Mouse (Mus musculus) small intestine, adult 2 months (tissue): ENCODE measurements at regions not wholly inside any gene's neighbourhood (a gene's known extent, or its start where the extent isn't known, plus 50 kb on each side); places are given as distances from the start of the nearest gene placed in this dataset.
"Not testable (repeated sequence)": the region's sequence is repeated elsewhere in the genome, so short reads cannot be mapped to it uniquely, and the experiment has no call there.

Experiments used
- CTCF ChIP-seq: fragments of 200-500 bp; IDR thresholded peaks from 2 replicates; pipeline ENCODE4 v1.5.1; 2012; ENCODE audit warnings: low read depth, mild to moderate bottlenecking, control low read depth, inconsistent platforms, low read length, moderate library complexity, mixed read lengths; ENCODE audit not compliant: insufficient replicate concordance, insufficient read length; ENCODE audit errors: extremely low read depth
- POLR2A ChIP-seq: fragments of 200-500 bp; IDR thresholded peaks from 2 replicates; pipeline ENCODE4 v1.6.1; 2012; ENCODE audit warnings: low read depth, mild to moderate bottlenecking, control low read depth, inconsistent platforms, low read length, moderate library complexity

- not testable (repeated sequence) for TF ChIP-seq CTCF, POLR2A
These were observed 441.1 kb upstream of the Arid1b start for GRCm38 (mm10) chr17:4553026-4553425.
